Mouse (Mus musculus): ENCODE measurements around the gene Jph4. TPM values are rescaled to one million over a fixed set of nuclear protein-coding genes. Genes with fewer than 3 reads are reported as not detected.

Jph4 gene
- polyA plus RNA-seq, 1 experiment, result 0.25 TPM

- WGBS, result 63% methylated on average over 16 of the region's 16 CpGs
Observed at GRCm38 (mm10) chr14:55152951-55153481, 36.3 kb upstream of the Jph4 start.

DNA sequence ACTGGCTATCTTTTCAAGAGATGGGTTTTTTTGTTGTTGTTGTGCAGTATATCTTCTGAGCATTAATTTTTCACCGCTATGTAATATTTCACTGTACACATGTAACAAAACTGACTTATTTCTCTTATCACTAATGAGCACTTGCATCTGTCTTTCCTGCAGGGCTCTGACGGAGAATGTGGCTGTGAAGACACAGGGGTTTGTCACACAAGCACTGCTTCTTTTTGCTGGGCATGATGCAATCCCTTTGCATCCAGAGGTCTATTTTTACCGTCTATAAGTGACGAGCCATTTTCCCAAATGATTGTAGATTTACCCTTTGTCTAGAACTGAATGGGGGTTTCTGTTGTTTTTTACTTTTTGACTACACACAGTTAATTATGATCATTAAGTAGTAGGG is 35.4 kb upstream of the Jph4 start:
- Histone ChIP-seq H3K4me3 (ENCODE audit: insufficient read depth, low read depth, low read length) (no peak overlapping the region), H3K4me1 (ENCODE audit: control insufficient read depth, insufficient read depth, low read length) (no peaks in the 10 kb centered on the region), H3K36me3 (ENCODE audit: control insufficient read depth, insufficient read depth, low read length) (no peaks in the 10 kb centered on the region), H3K27me3 (replicated peaks; ENCODE audit: control insufficient read depth, insufficient read depth, low read length) (no peaks in the 10 kb centered on the region), H3K27ac (ENCODE audit: insufficient read depth, low read depth, low read length) (no peak overlapping the region)
- DNase-seq, result no peak
- WGBS, result 85% methylated on average over 4 of the region's 4 CpGs
- no peak for TF ChIP-seq POLR2A (IDR thresholded peaks at IDR 0.05; ENCODE audit: low read depth, low read length)
- no peak for TF ChIP-seq CTCF (conservative IDR thresholded peaks at IDR 0.05; ENCODE audit: insufficient read depth, insufficient read length, low read depth, low read length)

More at GRCm38 (mm10) chr14:55152951-55153481, 36.3 kb upstream of the Jph4 start:
- Histone ChIP-seq H3K4me3 (ENCODE audit: insufficient read depth, low read depth, low read length) (no peak overlapping the region), H3K4me1 (ENCODE audit: control insufficient read depth, insufficient read depth, low read length) (no peaks in the 10 kb centered on the region), H3K27ac (ENCODE audit: insufficient read depth, low read depth, low read length) (no peak overlapping the region), H3K36me3 (ENCODE audit: control insufficient read depth, insufficient read depth, low read length) (no peaks in the 10 kb centered on the region), H3K27me3 (replicated peaks; ENCODE audit: control insufficient read depth, insufficient read depth, low read length) (no peaks in the 10 kb centered on the region)
- no peak for TF ChIP-seq CTCF (conservative IDR thresholded peaks at IDR 0.05; ENCODE audit: insufficient read depth, insufficient read length, low read depth, low read length)
- no peak for TF ChIP-seq POLR2A (IDR thresholded peaks at IDR 0.05; ENCODE audit: low read depth, low read length)
- DNase-seq, result peak; percentile 66

DNA sequence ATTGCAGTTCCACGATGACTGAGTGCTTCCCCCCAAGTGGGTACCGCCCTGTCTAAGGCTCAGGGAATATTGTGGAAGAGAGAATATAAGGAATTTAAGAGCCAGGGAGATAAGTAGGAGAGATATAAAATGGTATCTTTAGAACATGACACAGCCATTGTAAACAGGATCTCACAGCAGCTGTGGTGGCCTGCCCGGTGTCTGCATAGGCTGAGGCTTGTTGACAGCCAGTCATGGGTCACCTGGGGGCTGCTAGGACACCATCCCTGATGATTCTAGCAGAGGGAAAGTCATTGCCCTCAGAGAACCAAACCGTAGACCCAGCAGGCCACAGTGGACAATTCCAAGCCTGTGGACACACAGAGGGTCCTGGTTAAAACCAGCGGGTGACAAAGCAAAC is 34.2 kb upstream of the Jph4 start:
- WGBS, result 77% methylated on average over 5 of the region's 5 CpGs
- no peaks in the 10 kb centered on the region for H3K4me1 ChIP-seq (ENCODE audit: control insufficient read depth, insufficient read depth, low read length)
- no peak overlapping the region for H3K4me3 ChIP-seq (ENCODE audit: insufficient read depth, low read depth, low read length)
- no peaks in the 10 kb centered on the region for H3K27me3 ChIP-seq (replicated peaks; ENCODE audit: control insufficient read depth, insufficient read depth, low read length)
- DNase-seq, result no peak
- TF ChIP-seq POLR2A (IDR thresholded peaks at IDR 0.05; ENCODE audit: low read depth, low read length) (no peak), CTCF (conservative IDR thresholded peaks at IDR 0.05; ENCODE audit: insufficient read depth, insufficient read length, low read depth, low read length) (no peak)
- H3K27ac ChIP-seq (ENCODE audit: insufficient read depth, low read depth, low read length), result no peak overlapping the region
- H3K36me3 ChIP-seq (ENCODE audit: control insufficient read depth, insufficient read depth, low read length), result no peaks in the 10 kb centered on the region

GRCm38 (mm10) chr14:55149041-55149440 is 32.3 kb upstream of the Jph4 start:
- DNase-seq, result no peak
- TF ChIP-seq CTCF (conservative IDR thresholded peaks at IDR 0.05; ENCODE audit: insufficient read depth, insufficient read length, low read depth, low read length) (no peak), POLR2A (IDR thresholded peaks at IDR 0.05; ENCODE audit: low read depth, low read length) (no peak)
- Histone ChIP-seq H3K27ac (ENCODE audit: insufficient read depth, low read depth, low read length) (no peak overlapping the region), H3K27me3 (replicated peaks; ENCODE audit: control insufficient read depth, insufficient read depth, low read length) (no peaks in the 10 kb centered on the region), H3K4me1 (ENCODE audit: control insufficient read depth, insufficient read depth, low read length) (no peaks in the 10 kb centered on the region), H3K4me3 (ENCODE audit: insufficient read depth, low read depth, low read length) (no peak overlapping the region), H3K36me3 (ENCODE audit: control insufficient read depth, insufficient read depth, low read length) (no peaks in the 10 kb centered on the region)
- WGBS, result 88% methylated on average over 5 of the region's 5 CpGs

DNA sequence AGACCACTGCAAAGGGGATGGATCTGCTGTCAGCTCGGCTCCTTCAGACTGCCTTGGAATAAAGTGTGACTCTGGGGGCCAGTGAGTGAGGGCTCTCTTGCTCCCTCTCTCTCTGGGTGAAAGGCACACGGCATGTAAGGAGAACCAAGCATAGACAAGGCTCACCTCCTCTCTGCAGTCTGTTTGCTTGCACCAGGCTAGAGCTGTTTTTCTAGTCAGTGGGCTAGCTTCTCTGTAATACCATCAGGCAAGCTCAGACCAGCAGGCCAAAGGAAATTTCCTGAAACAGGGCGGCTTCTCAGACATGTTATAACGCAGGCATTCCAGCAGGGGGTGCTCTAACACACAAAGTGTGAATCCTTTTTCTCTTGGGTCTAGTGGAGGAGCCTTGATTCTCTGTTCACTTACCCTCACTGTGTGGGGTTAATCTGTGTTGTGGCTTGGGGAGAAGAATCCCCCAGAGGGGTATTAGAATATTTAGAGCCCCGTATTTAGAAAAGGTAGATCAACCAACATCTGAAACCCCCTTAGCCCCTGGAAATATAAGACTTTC is 31.7 kb upstream of the Jph4 start:
- no peak for TF ChIP-seq POLR2A (IDR thresholded peaks at IDR 0.05; ENCODE audit: low read depth, low read length)
- TF ChIP-seq CTCF (conservative IDR thresholded peaks at IDR 0.05; ENCODE audit: insufficient read depth, insufficient read length, low read depth, low read length), result peak; percentile 78
- no peaks in the 10 kb centered on the region for H3K27me3 ChIP-seq (replicated peaks; ENCODE audit: control insufficient read depth, insufficient read depth, low read length)
- H3K36me3 ChIP-seq (ENCODE audit: control insufficient read depth, insufficient read depth, low read length), result no peaks in the 10 kb centered on the region
- peak; percentile 54 for DNase-seq
- no peak overlapping the region for H3K4me3 ChIP-seq (ENCODE audit: insufficient read depth, low read depth, low read length)
- 38% methylated on average over 5 of the region's 5 CpGs for WGBS
- no peaks in the 10 kb centered on the region for H3K4me1 ChIP-seq (ENCODE audit: control insufficient read depth, insufficient read depth, low read length)
- H3K27ac ChIP-seq (ENCODE audit: insufficient read depth, low read depth, low read length), result no peak overlapping the region

GRCm38 (mm10) chr14:55146829-55147401 is 30.2 kb upstream of the Jph4 start:
- WGBS, result 84% methylated on average over 12 of the region's 12 CpGs
- Histone ChIP-seq H3K36me3 (ENCODE audit: control insufficient read depth, insufficient read depth, low read length) (no peaks in the 10 kb centered on the region), H3K27ac (ENCODE audit: insufficient read depth, low read depth, low read length) (no peak overlapping the region), H3K4me1 (ENCODE audit: control insufficient read depth, insufficient read depth, low read length) (no peaks in the 10 kb centered on the region), H3K27me3 (replicated peaks; ENCODE audit: control insufficient read depth, insufficient read depth, low read length) (no peaks in the 10 kb centered on the region), H3K4me3 (ENCODE audit: insufficient read depth, low read depth, low read length) (no peak overlapping the region)
- peak; percentile 13 for DNase-seq
- TF ChIP-seq CTCF (conservative IDR thresholded peaks at IDR 0.05; ENCODE audit: insufficient read depth, insufficient read length, low read depth, low read length) (no peak), POLR2A (IDR thresholded peaks at IDR 0.05; ENCODE audit: low read depth, low read length) (no peak)

GRCm38 (mm10) chr14:55146324-55146723 is 29.6 kb upstream of the Jph4 start:
- peak; percentile 7 for DNase-seq
- no peak overlapping the region for H3K4me3 ChIP-seq (ENCODE audit: insufficient read depth, low read depth, low read length)
- no peaks in the 10 kb centered on the region for H3K27me3 ChIP-seq (replicated peaks; ENCODE audit: control insufficient read depth, insufficient read depth, low read length)
- WGBS, result 83% methylated on average over 1 of the region's 1 CpGs
- no peaks in the 10 kb centered on the region for H3K4me1 ChIP-seq (ENCODE audit: control insufficient read depth, insufficient read depth, low read length)
- H3K36me3 ChIP-seq (ENCODE audit: control insufficient read depth, insufficient read depth, low read length), result no peaks in the 10 kb centered on the region
- no peak overlapping the region for H3K27ac ChIP-seq (ENCODE audit: insufficient read depth, low read depth, low read length)
- TF ChIP-seq CTCF (conservative IDR thresholded peaks at IDR 0.05; ENCODE audit: insufficient read depth, insufficient read length, low read depth, low read length) (no peak), POLR2A (IDR thresholded peaks at IDR 0.05; ENCODE audit: low read depth, low read length) (no peak)
